Mouse (Mus musculus) heart, adult 11 months (tissue): ENCODE measurements around the gene Gm3252.
"Not testable (repeated sequence)": the region's sequence is repeated elsewhere in the genome, so short reads cannot be mapped to it uniquely, and the experiment has no call there.

ENCODE experiments used
- DNase-seq: peaks from one replicate; pipeline ENCODE4 v3.0.0; 2022

The Gm3252 gene

DNA sequence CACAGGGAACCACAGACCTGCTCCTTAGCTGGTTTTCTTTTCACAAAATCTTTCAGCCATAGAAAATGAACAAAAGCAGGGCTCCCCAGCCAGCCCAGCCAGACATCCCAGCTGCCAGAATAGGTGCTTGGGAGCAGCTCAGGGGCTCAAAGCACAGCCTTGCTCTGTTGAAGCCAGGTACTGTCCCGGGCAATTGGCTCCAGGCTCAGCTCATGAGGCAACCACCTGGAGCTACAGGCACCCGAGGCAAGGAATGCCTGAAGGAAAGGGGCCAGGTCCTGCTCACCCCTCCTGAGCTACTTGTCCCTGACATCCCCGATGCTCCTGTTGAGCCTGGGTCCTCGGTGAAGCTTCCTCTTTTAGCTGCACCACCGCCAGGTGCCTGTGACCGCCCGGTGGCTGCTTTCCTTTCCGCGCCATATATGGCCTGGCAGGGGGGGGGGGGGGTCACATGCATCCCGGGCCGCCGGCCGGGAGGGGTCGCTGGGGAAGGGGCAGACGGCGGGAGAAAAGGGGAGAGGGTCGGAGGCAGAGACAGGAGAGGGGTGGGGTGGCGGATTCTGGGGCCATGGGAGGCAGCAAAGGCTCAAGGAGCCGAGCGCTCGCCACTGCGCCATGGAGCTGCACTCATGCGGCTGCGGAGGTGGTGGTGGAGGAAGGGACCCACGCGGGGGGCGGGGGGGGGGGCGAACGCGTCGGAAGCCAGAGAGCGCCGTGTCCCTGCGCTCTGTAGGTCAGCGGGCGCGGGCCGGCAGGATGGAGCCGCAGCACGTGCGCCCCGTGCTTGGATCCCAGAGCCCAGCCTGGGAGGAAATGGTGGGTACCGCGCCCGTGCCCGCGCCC lies at the start of gene Gm3252:
Gm3252 (plus strand) TSS at position 738 of the 843 bp plus-strand sequence.
- peak; percentile 88 for DNase-seq

DNA sequence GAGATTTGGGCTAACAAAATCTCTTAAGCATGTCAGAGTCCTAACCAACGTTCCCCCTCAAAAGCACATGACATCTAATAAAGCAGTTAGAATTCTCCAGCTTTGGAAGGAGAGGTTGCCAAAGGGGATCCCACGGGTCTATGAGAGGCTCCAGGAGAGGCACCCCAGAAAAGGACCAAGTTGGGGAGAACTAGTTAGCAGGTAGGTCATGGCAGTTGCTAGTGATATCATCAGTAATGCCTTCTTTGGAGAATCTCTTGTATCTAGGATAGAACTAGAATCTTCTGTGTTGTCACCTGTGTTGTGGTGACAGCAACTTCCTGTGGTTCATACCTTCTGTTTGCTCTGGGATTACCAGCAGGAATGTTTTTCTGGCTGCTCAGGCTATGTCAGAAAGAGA lies 17.6 kb upstream of the Gm3252 start, which contains the start of gene Gm7876:
Gm7876 (plus strand) TSS at position 301 of the 400 bp plus-strand sequence.
- not testable (repeated sequence) for DNase-seq

DNA sequence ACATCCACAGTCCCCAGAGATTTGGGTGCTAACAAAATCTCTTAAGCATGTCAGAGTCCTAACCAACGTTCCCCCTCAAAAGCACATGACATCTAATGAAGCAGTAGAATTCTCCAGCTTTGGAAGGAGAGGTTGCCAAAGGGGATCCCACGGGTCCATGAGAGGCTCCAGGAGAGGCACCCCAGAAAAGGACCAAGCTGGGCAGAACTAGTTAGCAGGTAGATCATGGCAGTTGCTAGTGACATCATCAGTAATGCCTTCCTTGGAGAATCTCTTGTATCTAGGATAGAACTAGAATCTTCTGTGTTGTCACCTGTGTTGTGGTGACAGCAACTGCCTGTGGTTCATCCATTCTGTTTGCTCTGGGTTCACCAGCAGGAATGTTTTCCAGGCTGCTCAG lies 49.5 kb downstream of the Gm3252 start, which contains the start of gene Gm9602:
Gm9602 (plus strand) TSS at position 301 of the 400 bp plus-strand sequence.
- DNase-seq, result not testable (repeated sequence)
